Mouse (Mus musculus): ENCODE measurements around the gene Hao1. TPM values are rescaled to one million over a fixed set of nuclear protein-coding genes. Genes with fewer than 3 reads are reported as not detected.

Gene Hao1
- total RNA-seq, 2 experiments from 2014 or later, result not detected

GRCm38 (mm10) chr2:134481759-134482158 lies 72.4 kb downstream of the Hao1 start:
- peak; percentile 47 to 59 for DNase-seq
- intact Hi-C loops (cut with DNase I), result loop anchor here (5.0 kb wide), 1 partner anchor 689 kb away; no protein-coding TSS in a partner anchor

GRCm38 (mm10) chr2:134481174-134481573 lies 73.0 kb downstream of the Hao1 start:
- intact Hi-C loops (cut with DNase I), result loop anchor here (5.0 kb wide), 1 partner anchor 689 kb away; no protein-coding TSS in a partner anchor

GRCm38 (mm10) chr2:134465132-134465531 lies 89.0 kb downstream of the Hao1 start:
- DNase-seq, result no peak
- intact Hi-C loops (cut with DNase I), result no loop called here

More at GRCm38 (mm10) chr2:134481174-134481573, 73.0 kb downstream of the Hao1 start:
- DNase-seq, result no peak

GRCm38 (mm10) chr2:134462321-134462720 lies 91.8 kb downstream of the Hao1 start:
- no peak for DNase-seq
- intact Hi-C loops (cut with DNase I), result no loop called here

GRCm38 (mm10) chr2:134460831-134461230 lies 93.3 kb downstream of the Hao1 start:
- no peak for DNase-seq

GRCm38 (mm10) chr2:134456065-134456505 lies 98.1 kb downstream of the Hao1 start:
- intact Hi-C loops (cut with DNase I), result no loop called here
- no peak for DNase-seq

More at GRCm38 (mm10) chr2:134460831-134461230, 93.3 kb downstream of the Hao1 start:
- intact Hi-C loops (cut with DNase I), result no loop called here

- no peak for DNase-seq
- intact Hi-C loops (cut with DNase I), result no loop called here
These were observed 101.4 kb downstream of the Hao1 start for GRCm38 (mm10) chr2:134452748-134453147.

GRCm38 (mm10) chr2:134450976-134451375 lies 103.2 kb downstream of the Hao1 start:
- intact Hi-C loops (cut with DNase I), result no loop called here
- DNase-seq, result no peak

Other genes with a start within 250 kb of the Hao1 start
- 10 to 100 TPM; 11.5 to 11.9 TPM for gene Tmx4, start 89.8 kb upstream of the Hao1 start, total RNA-seq (2021)
- gene Plcb1, start 231.7 kb upstream of the Hao1 start, total RNA-seq (2021), result 1 to 10 TPM; 1.3 to 1.6 TPM

Measured in gastrocnemius, postnatal 36 days (tissue).